Mouse (Mus musculus) brain, embryonic 14.5 days (tissue): ENCODE data around the gene Rpl39.

ENCODE experiments used
- CTCF ChIP-seq: fragments of 200-500 bp; IDR thresholded peaks from 2 replicates; pipeline ENCODE4 v1.5.1; 2012; ENCODE audit warnings: inconsistent platforms, mild to moderate bottlenecking, moderate library complexity, borderline replicate concordance; ENCODE audit not compliant: insufficient read depth, insufficient read length; ENCODE audit errors: extremely low read depth
- POLR2A ChIP-seq: fragments of 200-500 bp; IDR thresholded peaks from 2 replicates; pipeline ENCODE4 v1.6.1; 2012; ENCODE audit warnings: mild to moderate bottlenecking, inconsistent platforms, borderline replicate concordance; ENCODE audit not compliant: poor library complexity, insufficient read depth, insufficient read length, severe bottlenecking; ENCODE audit errors: extremely low read depth

DNA sequence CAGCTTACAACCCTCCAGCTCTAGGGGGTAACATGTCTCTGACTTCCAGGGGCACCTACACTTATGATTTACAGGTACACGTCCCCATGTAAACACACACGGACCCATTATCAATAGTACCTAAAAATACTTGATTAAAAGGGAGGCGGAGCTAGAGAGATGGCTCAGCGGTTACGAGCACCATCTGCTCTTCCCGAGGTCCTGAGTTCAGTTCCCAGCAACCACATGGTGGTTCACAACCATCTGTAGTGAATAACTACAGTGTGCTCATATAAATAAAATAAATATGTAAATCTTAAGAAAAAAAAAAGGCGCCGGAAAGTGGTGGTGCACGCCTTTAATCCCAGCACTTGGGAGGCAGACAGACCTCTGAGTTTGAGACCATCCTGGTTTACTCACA is 463 bp upstream of the Rpl39 start:
- no peak for TF ChIP-seq POLR2A
- no peak for TF ChIP-seq CTCF
